Mouse (Mus musculus) liver, embryonic 11.5 days (tissue): Measurements from ENCODE around the gene Elavl2. TPM values are rescaled to one million over a fixed set of nuclear protein-coding genes. Genes with fewer than 3 reads are reported as not detected.

ENCODE experiments used
- ATAC-seq: fragments of 200-750 bp; cut with Nextera tagmentation; replicated peaks from 2 replicates; pipeline ENCODE4 v1.8.0; 2017; ENCODE audit warnings: moderate number of reproducible peaks, mild to moderate bottlenecking, moderate TSS enrichment, moderate library complexity; ENCODE audit not compliant: low FRiP score
- DNase-seq: peaks from one replicate; pipeline ENCODE4 v3.0.0-alpha.2; 2017; ENCODE audit warnings: low spot score
- H3K27ac ChIP-seq: fragments of 300-500 bp; sonication (generic); 2 replicates; pipeline ENCODE4 v1.5.1; 2014; ENCODE audit warnings: mild to moderate bottlenecking, low read depth, low read length, control low read depth
- H3K27me3 ChIP-seq: fragments of 300-500 bp; sonication (generic); replicated peaks from 2 replicates; pipeline ENCODE4 v1.6.1; 2014; ENCODE audit warnings: low read length, mixed read lengths; ENCODE audit not compliant: control insufficient read depth, insufficient read depth
- H3K36me3 ChIP-seq: fragments of 300-500 bp; sonication (generic); 2 replicates; pipeline ENCODE4 v1.6.1; 2014; ENCODE audit warnings: mild to moderate bottlenecking, low read length, moderate library complexity, mixed read lengths; ENCODE audit not compliant: control insufficient read depth, insufficient read depth
- H3K4me1 ChIP-seq: fragments of 300-500 bp; sonication (generic); replicated peaks from 2 replicates; pipeline ENCODE4 v1.6.1; 2014; ENCODE audit warnings: low read length, mixed read lengths; ENCODE audit not compliant: control insufficient read depth, insufficient read depth
- H3K4me2 ChIP-seq: fragments of 300-500 bp; sonication (generic); 2 replicates; pipeline ENCODE4 v1.6.1; 2014; ENCODE audit warnings: mild to moderate bottlenecking, control low read depth, moderate library complexity
- H3K4me3 ChIP-seq: fragments of 300-500 bp; sonication (generic); 2 replicates; pipeline ENCODE4 v1.5.1; 2014; ENCODE audit warnings: low read depth, low read length, control low read depth
- H3K9ac ChIP-seq: fragments of 300-500 bp; sonication (generic); 2 replicates; pipeline ENCODE4 v1.6.1; 2014; ENCODE audit warnings: low read depth, low read length, control low read depth
- H3K9me3 ChIP-seq: fragments of 300-500 bp; sonication (generic); 2 replicates; pipeline ENCODE4 v1.6.1; 2016; ENCODE audit warnings: low read length, inconsistent platforms, mixed read lengths; ENCODE audit not compliant: control insufficient read depth
- WGBS: fragments of 180-500 bp; shearing (Covaris S2); extraction: QIAGEN DNeasy Blood & Tissue Kit; methylation state at CpG from one replicate; pipeline ENCODE4 v1.1.7; 2014; 5-methylcytosine and 5-hydroxymethylcytosine counted together
- microRNA-seq: library from miRNA; unstranded; fragments of <30 nt; microRNA quantifications from one replicate; pipeline ENCODE4, GENCODE M21; 2017; ENCODE audit warnings: borderline number of aligned reads
- polyA plus RNA-seq: library from polyadenylated mRNA; unstranded; fragments of >200 nt; fragmentation: Nextera tagmentation; extraction: Ambion mirVana; gene quantifications from 2 replicates; pipeline ENCODE4 v1.2.1, GENCODE M21; 2014

Elavl2 gene
- polyA plus RNA-seq, 1 experiment from 2014 or later, result 2.1 TPM

- Histone ChIP-seq H3K36me3 (no peaks in the 10 kb centered on the region), H3K4me1 (no peaks in the 10 kb centered on the region), H3K27ac (no peak overlapping the region), H3K9ac (no peak overlapping the region), H3K4me2 (no peak overlapping the region), H3K4me3 (no peak overlapping the region), H3K9me3 (no peaks in the 10 kb centered on the region), H3K27me3 (no peaks in the 10 kb centered on the region)
- no peak for DNase-seq
- no peak for ATAC-seq
- 83% methylated on average over 3 of the region's 3 CpGs for WGBS
Measured at GRCm38 (mm10) chr4:91219322-91219721, 181.3 kb downstream of the Elavl2 start.

DNA sequence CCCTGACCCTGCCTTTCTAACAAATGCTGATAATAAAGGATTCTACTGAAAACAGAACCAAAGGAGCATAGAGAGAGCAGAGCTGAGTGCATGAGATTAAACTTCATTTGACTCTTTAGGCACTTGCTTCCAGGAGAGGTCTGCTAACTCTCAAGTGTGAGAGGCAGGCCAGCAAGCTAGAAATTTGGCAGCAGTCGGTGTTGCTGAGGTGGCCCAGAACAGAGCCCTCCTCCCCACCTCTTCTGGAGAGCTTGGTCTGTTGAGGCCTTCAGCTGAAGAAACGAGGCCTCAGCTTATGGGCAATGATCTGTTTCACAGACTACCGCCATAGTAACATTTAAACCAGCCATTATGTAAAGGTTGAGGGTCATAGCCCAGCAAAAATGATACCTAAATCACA, 186.7 kb downstream of the Elavl2 start:
- DNase-seq (no peak), ATAC-seq (no peak)
- Histone ChIP-seq H3K9me3 (no peaks in the 10 kb centered on the region), H3K4me3 (no peak overlapping the region), H3K27ac (no peak overlapping the region), H3K4me2 (no peak overlapping the region), H3K9ac (no peak overlapping the region), H3K27me3 (no peaks in the 10 kb centered on the region), H3K36me3 (no peaks in the 10 kb centered on the region), H3K4me1 (no peaks in the 10 kb centered on the region)
- WGBS, result 75% methylated on average over 3 of the region's 3 CpGs

- Histone ChIP-seq H3K4me3 (no peak overlapping the region), H3K4me1 (no peaks in the 10 kb centered on the region), H3K9ac (no peak overlapping the region), H3K27ac (no peak overlapping the region), H3K4me2 (no peak overlapping the region), H3K27me3 (no peaks in the 10 kb centered on the region), H3K36me3 (no peaks in the 10 kb centered on the region), H3K9me3 (no peaks in the 10 kb centered on the region)
- no peak for ATAC-seq
- no peak for DNase-seq
- 47% methylated on average over 6 of the region's 6 CpGs for WGBS
Measured at GRCm38 (mm10) chr4:91208415-91209292, 191.9 kb downstream of the Elavl2 start.

Small RNA genes within 50 kb of the gene (microRNA-seq; reads per million reads assigned to microRNA genes)
- gene Mir6402, result not detected
